Mouse (Mus musculus) right cerebral cortex, postnatal 4 days (tissue): Measurements from ENCODE around the gene Nrxn2.

Source experiments
- DNase-seq: peaks from one replicate; pipeline ENCODE4 v3.0.0-alpha.2; 2022

Gene Nrxn2

DNA sequence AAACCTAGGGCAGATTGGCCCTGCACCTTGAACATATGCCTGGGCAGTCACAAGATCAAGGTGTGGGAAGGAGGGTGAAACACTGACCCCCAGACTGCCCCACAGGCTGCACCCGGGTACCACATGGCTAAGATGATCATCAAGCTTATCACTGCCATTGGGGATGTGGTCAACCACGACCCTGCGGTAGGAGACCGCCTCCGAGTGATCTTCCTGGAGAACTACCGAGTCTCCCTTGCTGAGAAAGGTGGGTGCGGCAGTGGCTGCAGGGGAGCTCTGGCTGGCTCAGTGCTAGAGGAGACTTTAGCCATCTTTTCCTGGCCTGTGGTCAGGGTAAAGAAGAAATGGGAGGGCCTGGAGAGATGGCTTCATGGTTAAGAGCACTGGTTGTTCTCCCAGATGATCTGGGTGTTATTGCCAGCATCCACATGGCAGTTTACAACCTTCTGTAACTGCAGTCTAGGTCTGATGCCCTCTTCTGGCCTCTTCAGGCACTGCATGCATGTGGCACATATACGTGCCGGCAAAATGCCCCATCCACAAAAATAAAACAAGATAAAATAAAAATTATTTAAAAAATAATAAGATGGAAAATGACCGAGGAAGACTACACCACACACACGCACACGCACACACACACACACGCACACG, 25.7 kb upstream of the Nrxn2 start:
- no peak for DNase-seq

- no peak for DNase-seq
Observed at GRCm38 (mm10) chr19:6393637-6394036, 24.9 kb upstream of the Nrxn2 start.

DNA sequence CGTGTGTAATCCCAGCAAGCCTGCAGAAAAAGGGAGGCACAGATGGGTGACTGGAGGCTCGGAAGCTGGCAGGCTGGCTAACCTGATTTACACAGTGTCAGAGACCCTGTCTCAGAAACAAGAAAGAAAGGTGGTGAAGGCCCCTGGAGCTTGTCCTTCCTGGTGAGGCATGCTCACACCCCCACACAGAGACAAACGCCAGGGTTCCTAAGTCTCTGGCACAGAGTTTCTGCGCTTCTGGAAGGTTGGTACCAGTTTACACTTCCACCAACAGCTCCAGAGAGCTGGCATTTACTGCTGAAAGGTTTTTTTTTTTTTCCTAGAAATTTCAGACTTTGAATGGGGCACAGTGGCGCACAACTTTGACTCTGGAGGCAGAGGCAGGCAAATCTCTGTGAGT, 22.3 kb upstream of the Nrxn2 start:
- no peak for DNase-seq

DNA sequence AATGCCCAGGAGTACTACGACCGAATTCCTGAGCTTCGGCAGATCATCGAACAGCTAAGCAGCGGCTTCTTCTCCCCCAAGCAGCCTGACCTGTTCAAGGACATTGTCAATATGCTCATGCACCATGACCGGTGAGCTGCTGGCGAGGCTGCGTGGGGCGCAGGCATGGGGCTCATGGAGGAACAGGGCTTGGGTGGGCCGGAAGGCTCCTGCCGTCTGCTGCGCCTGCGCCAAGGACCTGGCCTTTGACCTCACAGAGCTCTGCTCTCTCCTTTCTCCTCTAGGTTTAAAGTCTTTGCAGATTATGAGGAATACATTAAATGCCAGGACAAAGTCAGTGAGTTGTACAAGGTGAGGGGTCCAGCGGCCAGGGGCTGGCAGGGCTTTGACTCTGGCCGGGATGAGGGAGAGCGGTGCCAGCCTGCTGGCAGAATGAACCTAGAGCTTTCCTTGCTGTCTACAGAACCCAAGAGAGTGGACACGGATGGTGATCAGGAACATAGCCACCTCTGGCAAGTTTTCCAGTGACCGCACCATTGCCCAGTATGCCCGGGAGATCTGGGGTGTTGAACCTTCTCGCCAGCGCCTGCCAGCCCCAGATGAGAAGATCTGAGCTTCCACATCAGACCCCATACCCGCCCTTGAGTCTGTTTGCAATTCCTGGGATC, 20.8 kb upstream of the Nrxn2 start:
- no peak for DNase-seq

DNA sequence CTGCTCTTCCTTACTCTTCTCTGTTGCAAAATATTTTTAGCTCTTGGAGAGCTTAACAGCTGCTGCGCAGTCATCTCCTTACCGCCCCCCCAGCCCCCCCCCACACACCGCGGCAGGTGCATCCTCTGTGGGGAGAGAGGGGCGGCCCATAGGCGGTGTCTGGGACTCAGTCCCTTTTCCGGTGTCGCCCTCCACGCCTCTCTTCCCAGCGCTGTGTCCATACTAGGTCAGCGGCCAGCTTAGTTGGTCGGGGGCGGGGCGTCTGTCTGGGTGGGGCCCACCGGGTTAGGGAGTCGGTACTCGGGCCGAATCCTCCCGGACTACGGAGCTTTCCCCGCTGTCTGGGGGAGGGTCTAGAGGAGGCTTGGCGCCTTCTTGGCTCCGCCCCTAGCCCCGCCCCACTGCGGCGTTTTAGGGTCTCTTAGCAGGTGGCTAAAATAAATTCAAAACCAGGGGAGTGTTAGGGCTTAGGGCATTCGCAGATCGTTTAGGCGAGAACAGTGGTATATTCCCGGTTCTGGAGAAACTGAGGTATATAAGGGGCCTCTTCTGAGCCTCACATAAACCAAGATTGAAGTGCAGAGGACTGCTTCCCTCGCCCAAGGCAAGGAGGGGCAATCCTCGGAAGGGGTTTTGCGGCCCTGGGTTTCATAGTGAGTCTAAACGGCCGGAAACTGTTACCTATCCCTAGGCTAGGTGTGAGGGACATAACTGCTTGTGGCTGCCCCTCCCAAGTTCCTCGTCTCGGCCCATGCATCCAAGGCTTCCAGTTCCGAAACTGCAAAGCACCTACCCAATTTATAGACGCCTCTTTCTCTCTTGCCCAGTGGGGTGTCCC, 19.9 kb upstream of the Nrxn2 start:
- peak; percentile 78 for DNase-seq

GRCm38 (mm10) chr19:6399285-6400095, 19.0 kb upstream of the Nrxn2 start, which contains the start of gene Rasgrp2:
Gene Rasgrp2 (plus strand): TSS chr19:6399340.
- peak; percentile 79 for DNase-seq

DNA sequence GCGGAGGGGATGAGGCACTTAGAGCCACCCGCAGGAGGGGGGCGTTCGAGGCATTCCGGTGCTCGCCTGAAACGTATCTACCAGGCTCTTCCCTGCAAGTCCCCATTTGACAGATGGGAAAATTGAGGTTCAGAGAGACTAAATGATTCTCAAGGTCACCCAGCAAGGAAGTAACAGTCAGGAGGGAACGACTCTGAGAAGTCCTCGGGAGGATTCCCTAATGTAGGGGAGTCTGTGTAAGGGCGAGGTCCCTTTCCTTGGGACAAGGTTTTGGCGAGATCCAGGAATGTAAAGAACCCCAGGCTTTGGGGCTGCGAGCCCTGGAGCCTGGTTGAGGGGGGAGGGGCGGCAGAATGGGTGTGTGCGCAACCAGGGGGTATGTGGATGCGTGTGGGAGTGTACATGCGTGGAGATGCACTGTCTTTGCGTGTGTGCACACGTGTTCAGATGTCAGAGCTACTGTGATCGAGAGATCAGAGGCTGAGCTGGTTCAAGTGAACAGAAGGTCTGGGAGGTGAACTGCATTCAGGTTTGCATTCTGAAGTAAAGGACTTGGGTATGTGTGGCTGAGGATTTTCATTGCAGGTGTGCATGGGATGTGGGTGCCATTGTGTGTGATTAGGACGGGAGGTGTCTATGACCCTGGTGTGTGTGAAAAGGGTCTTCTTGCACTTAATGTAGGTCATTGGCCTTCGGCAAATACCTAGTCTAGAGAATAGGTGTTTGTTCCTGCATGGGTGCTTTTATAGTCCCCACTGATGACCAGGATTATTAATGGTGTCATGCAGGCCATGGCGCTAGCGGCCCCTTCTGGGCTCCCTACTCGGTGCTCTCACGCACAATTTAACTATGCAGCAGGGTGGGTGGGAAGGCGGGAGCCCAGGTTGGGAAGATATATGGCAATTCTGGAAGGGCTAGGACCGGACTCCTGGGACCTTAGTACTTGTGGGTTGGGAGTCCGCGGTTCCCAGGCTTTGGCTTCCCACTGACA, 18.1 kb upstream of the Nrxn2 start:
- DNase-seq: peak; percentile 70

- peak; percentile 81 for DNase-seq
Observed at GRCm38 (mm10) chr19:6401131-6401815, 17.3 kb upstream of the Nrxn2 start.

DNA sequence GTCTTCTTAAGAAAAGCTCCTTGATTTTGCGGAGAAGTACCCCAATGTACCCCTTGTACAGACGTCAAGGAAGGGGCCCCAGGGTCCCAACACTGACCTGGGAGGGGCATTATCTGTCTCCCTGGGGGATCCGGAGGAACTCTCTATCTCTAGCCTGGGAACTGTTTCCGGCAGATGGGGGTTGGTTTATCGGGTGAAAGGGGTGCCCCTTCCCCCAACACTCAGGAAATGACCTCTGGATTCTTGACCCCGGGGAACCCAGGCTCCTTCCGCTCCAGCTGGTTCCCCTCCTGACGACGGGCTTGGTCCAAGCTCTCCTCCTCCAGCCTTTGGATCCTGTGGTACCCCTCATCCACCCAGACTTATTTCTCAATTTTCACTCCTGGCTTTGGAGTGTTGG, 16.6 kb upstream of the Nrxn2 start:
- DNase-seq: no peak

DNA sequence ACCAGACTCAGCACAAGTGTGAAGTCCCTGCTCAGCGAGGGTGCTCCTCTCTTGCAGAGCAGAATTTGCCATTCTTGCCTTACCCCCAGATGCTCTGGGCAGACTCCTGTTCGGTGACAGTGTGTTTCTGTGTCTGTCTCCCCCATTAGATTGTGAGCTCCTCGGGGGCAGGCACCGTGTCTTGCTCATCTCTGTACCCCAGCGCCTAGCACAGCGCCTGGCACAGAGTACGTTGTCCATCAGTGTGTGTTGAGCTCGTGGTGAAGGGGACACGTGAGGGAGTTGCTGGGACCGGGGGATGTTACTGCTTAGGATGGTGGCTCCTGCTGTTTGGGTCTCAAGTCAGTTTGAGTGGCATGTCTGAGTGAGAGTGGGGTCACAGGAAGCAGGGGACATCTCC, 14.7 kb upstream of the Nrxn2 start:
- DNase-seq: no peak

DNA sequence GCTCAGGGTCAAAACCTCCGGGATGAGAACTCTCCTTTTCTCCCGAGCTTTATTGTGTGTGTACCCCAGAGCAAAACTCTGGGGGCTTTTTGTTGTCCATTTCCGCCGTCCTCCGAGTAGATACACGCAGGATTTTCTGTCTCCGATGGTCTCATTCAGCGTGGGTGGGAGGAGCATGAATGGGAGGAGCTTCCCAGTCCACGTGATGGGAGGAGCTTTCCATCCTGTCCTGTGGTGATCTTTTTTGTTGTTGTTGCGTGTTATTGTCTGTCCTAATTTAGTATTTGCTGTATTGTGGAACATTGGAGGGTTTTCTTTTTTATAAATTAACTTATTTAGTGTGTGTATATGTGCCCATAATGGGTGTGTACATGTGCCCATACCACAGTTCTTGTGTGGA, 13.1 kb upstream of the Nrxn2 start:
- no peak for DNase-seq

- no peak for DNase-seq
Observed at GRCm38 (mm10) chr19:6407109-6407508, 11.4 kb upstream of the Nrxn2 start.

- DNase-seq: no peak
Observed at GRCm38 (mm10) chr19:6407816-6408510, 10.6 kb upstream of the Nrxn2 start.

DNA sequence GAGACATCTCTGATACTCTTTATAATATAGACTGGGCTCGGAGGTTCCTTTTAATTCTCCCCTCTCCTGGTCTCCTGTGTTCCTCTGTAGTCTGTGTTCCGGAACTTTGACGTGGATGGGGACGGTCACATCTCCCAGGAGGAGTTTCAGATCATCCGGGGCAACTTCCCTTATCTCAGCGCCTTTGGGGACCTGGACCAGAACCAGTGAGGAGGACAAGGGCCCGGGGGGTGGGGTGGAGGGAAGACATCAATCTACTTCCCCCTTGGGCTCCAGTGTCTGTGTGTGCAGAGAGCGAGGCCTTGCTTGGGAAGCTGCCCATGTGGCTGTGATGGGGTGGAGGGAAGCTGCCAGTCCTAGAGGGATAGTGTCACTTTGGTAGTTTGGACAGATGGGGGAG, 9.8 kb upstream of the Nrxn2 start:
- DNase-seq: no peak

DNA sequence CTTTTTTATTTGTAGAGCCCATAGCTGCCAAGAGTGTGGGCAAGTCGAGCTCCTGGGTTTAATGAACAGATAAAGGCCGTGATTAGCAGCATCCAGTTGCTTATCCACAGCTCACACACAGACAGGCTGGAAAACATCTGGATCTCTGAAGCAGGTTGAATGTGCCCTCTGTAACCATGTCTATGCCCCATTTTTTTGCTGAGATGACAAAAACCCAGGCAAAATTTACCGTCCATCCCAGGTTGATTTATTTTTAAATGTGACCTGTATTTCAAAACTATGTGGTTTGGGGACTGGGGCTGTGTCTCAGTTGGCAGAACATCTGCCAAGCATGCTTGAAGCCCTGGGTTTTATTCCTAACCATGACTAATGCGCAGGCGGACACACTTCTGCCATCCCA, 9.4 kb upstream of the Nrxn2 start:
- no peak for DNase-seq

- no peak for DNase-seq
Observed at GRCm38 (mm10) chr19:6409936-6410335, 8.6 kb upstream of the Nrxn2 start.

GRCm38 (mm10) chr19:6412798-6413197, 5.7 kb upstream of the Nrxn2 start:
- no peak for DNase-seq

DNA sequence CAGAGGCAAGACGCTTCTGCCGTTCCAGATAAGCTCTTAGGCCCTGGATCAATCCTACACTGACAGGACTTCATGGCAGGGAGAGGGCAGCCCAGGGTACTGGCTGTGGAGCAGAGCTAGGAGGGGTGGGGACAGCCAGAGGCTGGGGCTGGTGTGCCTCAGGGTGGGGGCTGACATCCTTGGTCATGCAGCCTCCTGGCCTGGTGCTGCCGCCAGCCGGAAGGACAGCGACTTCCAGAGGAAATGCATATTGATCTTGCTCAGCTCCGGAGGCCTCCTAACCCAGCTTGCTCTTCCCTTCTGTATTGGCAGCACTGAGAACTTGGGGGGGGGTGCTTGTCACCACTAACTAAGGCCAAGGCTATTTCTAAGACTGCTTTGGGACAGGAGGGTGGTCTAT, 3.1 kb upstream of the Nrxn2 start:
- DNase-seq: no peak

- DNase-seq: peak; percentile 67
Observed at GRCm38 (mm10) chr19:6416124-6416770, 2.3 kb upstream of the Nrxn2 start.
